Mouse (Mus musculus): ENCODE data around the gene Frmd4a.

The Frmd4a gene

DNA sequence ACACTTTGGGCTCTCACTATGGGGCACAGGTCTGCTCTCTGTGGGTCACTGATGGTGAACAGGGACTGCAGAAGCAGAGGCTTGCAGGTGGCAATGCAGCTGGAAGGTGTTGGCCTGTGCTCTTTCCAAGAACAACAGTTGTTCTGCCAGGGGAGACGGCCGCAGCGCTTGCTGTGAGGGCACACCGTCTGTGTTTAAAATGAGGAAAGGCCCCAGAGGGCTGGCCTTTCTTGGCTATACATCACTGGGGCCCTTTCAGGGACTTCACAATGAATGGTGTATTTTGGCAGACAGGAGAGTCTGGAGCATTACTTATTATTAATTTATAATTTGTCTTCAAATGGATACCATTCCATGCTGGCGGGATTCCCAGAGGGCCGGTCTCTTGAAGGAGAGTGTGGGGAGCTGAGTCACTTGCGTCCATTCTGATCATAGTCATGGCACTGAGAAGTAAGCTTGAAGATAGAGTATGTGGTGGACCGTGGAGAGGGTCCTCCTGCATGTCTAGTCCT lies 268.9 kb downstream of the Frmd4a start:
- no peak for DNase-seq (ENCODE audit: low spot score)

DNA sequence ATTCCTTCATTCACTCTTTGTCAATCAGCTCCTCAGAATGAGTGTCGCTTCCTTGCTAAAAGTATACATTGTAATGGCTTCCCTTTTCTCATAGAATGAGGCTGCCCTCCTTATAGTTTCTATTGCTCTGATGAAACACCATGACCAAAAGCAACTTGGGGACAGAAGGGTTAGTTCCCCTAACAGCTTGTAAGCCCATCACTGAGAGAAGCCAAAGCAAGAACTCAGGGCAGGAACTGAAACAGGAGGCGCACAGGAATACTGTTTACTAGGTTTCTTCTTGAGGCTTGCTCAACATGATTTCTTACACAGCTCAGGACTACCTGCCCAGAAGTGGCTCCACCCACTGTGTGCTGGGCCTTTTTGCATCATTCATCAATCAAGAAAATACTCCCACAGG lies 273.0 kb downstream of the Frmd4a start:
- DNase-seq (ENCODE audit: low spot score), result no peak

DNA sequence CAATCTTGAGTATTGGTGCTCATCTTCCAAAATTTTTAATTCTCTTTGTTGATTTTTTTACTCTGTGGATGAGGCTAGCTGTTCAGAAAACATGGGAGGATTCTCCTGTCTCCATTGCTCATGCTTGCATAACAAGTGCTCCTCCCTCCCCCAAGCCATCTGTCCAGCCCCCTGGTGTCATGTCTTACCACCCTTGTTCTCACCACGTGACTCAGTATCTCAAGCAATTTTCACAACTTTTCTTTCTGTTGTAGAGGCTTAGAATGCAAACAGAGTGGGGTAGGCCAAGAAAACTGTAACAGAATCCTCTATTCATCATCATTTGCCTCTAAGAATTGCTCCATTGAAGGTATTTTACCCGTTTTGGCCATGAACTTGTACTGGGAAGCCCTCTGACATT lies 273.6 kb downstream of the Frmd4a start:
- DNase-seq (ENCODE audit: low spot score), result no peak

DNA sequence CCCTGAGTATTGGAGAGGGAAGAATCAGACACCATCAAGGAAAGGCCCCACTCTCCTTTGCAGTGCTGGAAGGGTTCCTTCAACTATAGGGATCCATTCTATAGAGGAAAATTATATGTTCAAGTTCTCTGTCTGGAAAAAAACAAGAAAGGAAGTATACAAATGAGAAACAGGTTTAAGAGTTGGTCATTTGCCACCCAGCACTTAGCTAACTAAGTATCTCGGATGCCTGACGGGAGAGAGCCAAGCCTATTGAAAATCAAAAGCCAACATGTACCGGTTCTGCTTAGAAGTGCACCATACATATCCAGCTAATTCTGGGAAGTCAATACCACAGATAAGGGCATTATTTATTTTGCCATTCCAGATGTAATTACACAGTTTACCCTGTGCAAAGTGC lies 274.2 kb downstream of the Frmd4a start:
- DNase-seq (ENCODE audit: low spot score), result no peak

DNA sequence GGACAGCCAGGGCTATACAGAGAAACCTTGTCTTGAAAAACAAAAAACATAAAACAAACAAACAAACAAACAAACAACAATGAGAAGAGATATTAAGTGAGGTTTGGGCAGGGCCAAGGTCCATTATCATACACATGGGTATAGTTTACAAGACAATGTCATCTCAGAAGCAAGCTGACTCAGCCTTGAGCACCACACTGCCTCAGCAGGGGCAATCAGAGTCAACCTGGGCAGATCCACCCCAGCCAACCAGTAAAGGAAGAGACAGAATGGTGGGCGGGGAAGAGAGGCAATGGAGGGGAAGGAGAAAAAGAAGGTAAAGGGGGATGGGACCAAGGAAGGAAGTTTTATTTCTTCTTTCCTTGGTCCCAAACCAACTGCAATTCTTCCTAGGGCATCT lies 276.2 kb downstream of the Frmd4a start:
- DNase-seq (ENCODE audit: low spot score), result no peak

DNA sequence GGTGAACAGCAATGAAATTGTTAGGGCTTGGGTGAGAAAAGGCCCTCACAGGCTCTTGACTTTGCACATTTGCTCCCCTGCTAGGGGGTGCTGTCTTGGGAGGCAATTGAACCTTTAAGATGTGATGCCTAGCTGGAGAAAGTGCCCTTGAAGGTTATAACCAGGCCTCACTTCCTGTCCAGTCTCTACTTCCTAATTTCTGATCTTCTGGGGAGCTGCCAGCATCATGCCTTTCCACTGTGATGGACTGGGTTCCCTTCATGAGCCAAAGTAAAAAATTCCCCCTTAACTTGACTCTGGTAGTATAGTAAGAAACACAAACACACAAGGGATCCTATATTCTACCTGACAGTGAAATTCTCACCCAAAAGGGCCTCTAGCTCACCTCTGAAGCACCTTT lies 278.1 kb downstream of the Frmd4a start:
- DNase-seq (ENCODE audit: low spot score), result no peak

DNA sequence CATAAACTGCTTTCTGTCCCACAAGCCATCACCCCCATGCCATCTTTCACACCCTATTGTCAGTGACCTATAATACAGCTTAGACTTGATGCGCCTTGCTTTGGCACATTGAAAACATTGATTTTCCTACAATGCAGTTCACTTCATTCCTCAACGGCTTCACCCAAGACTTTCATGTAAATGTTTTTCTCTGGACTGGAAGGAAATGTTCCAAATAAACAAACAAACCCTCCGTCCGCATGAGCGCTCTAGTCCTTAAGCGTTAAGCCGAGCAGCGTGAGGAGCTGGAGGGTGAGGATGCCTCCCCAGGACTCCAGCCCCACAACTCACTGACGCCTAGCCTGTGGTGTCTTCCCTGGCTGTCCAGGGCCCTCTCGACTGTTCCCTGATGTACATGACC lies 279.4 kb downstream of the Frmd4a start:
- no peak for DNase-seq (ENCODE audit: low spot score)

DNA sequence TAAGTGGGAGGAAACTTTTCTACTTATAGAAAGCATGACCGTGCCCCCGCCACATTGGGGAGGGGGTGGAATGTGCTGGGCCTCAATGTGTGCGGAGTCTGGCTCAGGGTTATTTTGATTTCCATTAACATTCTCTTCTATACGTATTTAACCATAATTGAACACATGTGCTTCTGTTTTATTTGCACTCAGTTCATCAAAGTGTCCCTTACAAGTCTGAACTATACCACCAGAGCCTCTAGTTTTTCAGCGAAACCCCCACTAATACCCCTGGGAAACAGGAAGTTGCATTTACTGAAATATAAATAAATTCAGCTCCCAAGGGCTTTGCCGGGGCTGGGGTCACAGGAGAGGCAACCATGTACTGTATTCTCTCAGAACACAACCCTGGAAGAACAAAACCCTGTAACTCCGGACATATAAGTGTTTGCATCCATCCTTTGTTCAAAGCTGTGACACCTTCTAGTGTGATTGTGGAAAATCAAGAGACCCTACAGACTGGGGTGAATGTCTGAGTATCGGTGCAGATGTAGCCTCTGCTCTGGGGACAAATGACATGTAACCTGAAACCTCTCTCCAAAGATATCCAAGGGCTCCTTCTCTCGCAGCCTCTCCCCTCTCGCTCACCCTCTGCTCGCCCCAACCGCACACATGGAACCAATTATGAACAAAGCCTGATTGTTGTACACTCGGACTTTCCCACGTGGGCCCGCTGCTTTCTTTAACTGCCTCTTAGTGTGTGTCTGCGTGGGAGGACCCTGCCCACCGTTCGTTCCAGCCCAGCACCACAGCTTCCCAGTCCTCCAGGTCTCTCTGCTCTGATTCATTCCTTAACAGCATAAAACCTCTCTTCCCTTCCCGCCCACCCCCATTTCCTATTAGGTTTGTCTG lies 281.1 kb downstream of the Frmd4a start:
- peak; percentile 4 for DNase-seq (ENCODE audit: low spot score)

DNA sequence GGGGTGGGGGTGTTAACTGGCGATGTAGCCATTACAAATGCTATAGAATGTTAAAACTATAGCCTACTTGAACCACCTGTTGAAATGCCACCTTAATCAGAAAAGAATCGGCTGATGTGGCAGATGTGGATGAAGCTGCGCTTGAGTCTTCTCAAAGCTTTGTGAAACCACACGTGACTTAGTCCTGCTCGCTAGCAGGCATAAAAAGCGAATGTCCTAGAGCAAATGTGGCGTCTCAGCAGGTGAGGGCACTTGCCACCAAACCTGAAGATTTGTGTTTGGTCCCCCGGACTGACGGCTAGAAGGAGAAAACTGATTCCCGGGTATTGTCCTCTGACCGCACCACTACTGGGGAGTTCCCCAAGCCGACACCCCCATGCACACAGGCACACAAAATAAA lies 282.1 kb downstream of the Frmd4a start:
- no peak for DNase-seq (ENCODE audit: low spot score)

DNA sequence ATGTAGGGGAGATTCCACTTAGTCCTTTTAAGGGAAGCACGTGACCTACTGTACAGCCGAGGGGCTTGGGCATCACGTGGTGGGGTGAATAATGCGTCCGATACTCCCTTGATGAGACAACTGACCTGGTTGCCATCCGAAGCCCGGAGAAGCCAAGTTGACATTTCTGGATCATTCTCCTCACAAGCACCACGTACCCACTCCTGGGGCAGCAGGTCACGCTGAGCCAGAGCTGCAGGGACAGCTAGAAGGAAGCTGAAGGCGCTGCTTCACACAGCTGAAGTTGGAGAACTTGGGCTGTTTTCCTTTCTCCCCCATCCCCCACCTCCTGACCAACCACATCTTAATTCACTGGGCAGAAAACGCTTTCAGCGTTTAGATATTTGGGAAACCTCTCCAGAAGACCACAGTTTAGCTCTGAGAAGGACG lies 282.9 kb downstream of the Frmd4a start:
- no peak for DNase-seq (ENCODE audit: low spot score)

DNA sequence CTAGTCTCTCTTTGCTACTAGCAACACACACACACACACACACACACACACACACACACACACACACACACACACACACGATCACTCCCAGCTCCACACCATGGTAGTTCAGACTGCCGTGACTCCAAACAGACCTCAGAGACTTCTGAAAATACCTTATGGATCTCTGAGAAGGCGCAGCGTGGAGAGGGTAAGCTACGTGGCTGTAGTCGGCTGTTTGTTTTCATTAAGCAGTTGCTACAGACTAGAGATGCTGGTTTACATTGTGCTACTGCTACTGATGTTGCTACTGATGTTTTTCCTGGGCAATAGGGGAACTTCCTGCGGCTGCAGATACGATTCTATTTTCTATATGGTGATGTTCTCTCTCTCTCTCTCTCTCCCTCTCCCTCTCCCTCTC lies 283.3 kb downstream of the Frmd4a start:
- DNase-seq (ENCODE audit: low spot score), result no peak

DNA sequence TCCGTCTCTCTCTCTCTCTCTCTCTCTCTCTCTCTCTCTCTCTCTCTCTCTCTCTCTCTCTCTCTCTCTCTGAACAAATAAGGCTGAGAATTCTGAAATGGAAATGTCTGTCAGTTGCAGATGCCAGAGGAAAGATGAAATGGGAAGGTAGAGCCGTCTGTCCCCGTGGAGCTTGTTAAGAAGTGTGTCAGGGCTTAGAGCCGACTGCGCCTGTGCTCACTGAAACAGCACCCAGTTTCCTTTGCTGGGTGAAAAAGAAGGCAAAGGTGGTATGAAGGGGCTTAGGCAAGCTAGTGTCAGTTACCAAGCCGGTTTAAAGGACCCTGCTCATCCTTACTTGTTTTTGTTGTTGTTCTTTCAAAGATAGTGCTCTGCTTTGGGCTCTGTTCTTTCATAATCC lies 283.7 kb downstream of the Frmd4a start:
- no peak for DNase-seq (ENCODE audit: low spot score)

DNA sequence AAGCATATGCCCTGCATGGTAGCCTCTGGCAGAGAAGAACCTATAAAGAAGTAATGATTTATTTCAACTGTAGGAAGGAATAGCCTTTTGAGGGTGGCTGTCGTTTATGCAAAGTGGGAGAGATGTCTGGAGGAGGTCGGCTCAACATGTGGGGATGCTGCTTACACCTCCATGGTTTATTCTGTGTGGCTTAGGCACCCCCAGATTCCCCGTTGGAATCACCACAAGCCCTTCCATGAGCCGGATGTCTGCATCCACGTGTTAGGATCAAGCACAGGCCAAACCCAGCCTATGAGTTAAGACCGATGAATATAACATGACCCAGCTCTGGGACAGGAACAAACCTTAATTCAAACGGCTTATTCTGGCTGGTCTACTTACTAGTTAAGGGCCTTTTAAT lies 284.2 kb downstream of the Frmd4a start:
- DNase-seq (ENCODE audit: low spot score), result no peak

DNA sequence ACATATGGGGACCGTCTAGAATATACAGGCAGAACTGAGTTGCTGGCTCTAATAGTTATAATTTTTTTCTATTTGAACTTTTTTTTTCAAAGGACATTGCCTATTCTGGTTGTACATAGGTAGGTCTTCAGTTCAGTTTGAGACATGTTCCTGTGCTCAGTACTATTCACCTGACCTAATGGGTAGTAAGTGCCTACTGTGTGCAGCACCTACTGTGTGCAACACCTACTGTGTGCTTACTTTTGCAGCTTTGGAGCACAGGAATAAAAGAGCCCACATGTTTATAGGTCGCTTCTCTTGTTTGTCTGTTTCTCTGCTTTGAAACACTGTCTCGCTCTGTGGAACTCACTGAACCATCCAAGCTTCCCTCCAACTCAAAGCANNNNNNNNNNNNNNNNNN lies 284.6 kb downstream of the Frmd4a start:
- DNase-seq (ENCODE audit: low spot score), result no peak

DNA sequence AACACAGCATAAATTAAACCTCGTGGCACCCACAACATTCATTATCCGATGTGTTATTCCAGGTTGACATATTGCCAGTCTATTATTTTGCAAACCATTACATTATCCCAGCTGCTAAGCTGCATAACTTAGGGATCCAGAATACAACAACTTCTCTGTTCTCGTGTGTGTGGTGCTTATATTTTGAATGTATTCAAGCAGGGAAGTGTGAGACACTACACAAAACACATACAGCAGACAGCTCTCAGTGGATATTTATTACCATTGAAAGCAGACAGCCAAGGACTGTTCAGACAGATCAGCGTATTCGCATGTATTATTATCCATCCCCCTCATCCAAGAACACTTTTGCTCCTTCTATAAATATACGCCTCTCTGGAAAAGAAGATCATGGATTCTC lies 289.6 kb downstream of the Frmd4a start:
- no peak for DNase-seq (ENCODE audit: low spot score)

DNA sequence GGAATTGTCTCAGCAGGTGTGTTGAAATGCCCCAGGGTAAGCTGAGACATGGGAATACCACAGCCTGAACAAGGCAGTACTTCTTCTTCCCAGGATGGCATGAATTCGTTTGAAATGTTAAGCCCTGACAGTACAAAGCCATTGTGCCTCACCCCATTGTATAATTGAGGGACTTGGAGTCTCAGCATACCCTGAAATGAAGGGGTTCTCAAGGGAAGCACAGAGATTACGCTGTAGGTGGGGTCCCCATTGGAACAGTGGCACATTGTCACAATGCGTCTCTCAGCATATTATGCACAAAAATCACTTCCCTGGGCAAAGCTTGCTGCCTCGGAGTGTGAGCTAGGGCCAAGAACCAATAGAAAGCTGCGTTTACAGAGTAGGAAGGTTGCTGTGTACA lies 297.0 kb downstream of the Frmd4a start:
- DNase-seq (ENCODE audit: low spot score), result no peak

DNA sequence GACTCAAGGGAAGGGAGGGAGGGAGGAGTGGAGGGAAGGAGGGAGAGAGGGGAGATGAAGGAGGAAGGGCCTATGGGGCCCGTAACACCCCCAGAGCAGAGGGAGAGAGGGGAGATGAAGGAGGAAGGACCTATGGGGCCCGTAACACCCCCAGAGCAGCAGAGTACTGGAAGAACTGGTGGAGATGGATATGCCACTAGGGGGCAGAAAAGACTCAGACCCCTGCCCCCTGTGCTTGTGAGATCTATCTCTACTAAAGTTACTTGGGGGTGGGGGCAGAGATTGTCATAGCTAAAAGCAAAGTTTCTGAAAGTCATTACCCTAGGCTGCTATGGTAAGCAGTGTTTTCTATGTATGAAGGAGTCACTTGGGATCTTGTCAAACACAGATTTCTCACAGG lies 299.1 kb downstream of the Frmd4a start:
- DNase-seq (ENCODE audit: low spot score), result no peak

DNA sequence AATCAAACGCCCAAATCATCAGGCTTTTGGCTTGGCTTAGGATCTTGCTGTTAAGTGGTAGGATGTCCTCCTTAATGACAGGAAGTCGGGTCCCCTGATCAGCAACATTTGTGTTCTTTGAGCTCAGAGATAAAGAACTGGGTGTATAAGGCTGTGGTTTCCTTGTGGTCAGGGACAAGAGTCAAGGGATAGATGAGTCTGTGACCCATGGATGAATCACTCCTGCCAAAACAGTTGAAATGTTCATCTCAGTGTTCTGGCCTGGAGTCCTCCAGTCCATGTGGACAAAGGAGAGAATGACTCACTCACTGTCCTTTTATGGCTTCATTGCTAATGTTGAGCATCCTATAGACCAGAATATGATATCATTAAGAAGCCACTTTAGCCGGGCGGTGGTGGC lies 300.6 kb downstream of the Frmd4a start:
- no peak for DNase-seq (ENCODE audit: low spot score)

DNA sequence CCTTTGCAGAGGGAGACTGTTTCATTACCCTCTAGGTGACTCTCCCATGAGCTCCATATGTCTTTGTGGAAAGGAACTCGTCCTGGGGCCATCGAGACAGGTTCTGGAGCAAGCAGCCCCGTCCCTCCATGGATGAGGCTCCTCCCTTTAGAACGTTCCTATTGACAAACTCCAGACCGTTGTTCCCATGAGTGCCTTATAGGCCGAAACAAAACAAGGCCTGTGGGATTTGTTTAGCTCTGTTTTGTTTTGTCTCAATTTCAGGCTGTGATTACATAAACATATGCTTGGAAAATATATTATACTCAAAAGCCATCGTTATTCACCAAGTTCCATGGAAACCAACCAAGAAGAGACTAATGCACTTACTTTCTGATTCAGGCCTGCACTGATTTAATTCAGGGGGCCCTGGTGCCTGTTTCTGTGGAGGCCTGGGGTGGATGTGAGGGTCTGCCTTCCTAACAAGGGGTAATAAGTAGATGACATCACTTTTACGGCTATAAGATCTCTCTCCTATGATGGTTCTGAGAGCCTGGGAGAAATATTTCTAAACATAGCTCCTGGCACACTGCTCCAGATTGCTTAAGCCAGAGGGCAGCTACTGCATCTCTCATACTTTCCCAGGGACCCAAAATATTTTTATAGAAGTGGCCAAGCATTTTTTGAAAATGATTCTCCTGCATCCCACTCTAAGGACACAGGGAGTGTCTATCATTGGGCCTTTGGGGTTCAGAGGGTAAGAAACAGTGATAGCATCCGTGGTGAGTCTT lies 308.9 kb downstream of the Frmd4a start:
- no peak for DNase-seq (ENCODE audit: low spot score)

DNA sequence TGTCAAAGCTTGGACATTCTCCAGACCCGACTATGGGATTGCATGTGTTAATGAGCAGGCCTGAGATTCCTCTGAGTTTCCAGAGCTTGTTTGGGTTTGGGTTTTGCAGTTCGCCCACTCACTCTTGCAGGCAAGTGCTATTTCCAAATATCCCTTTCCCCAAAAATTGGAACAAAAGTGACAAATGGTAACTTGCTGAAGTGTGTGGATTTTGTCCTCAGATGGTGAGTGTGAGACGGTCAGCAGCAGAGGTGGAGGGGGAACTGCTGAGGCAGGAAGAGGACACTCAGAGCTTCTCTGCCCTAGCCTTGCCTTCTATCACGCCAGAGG lies 309.5 kb downstream of the Frmd4a start:
- DNase-seq (ENCODE audit: low spot score), result no peak

DNA sequence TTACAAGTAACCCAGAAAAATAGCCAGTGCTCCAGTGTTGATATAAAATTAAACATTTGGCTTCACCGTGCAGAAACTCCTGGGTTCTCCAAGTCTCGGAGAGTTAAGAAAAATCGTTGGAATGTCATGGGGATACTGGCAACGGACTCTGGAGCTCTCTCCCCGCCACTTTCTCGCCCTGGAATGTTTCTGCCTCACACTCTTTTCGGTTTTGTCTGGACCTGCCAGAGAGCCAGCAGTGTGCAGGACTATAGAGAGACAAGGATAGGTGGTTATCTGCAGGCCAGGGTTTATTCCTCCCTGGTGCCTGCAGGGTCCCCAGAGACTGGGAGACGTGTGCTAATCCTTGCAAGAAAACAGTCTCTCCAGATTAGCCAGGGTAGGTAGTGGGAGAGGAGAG lies 314.9 kb downstream of the Frmd4a start:
- DNase-seq (ENCODE audit: low spot score), result no peak

DNA sequence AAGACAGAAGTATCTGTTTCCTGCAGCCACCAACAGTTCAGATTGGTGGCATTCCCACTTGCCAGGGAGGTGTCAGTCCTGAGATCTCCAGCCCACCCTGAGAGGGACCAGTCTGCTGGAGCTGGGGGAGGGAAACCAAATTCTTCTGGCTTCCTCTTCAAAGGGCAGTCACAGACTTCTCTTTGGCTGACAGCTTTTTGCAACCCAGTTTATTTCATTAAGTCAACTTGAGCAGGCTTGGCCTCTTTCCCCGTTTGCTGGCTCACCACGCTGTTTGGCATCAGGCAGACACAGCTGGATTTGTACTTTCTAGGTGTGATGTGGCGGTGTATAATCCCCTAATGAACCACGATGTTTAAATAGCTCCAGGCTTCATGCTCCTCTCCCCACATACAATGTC lies 316.7 kb downstream of the Frmd4a start:
- peak; percentile 27 for DNase-seq (ENCODE audit: low spot score)

DNA sequence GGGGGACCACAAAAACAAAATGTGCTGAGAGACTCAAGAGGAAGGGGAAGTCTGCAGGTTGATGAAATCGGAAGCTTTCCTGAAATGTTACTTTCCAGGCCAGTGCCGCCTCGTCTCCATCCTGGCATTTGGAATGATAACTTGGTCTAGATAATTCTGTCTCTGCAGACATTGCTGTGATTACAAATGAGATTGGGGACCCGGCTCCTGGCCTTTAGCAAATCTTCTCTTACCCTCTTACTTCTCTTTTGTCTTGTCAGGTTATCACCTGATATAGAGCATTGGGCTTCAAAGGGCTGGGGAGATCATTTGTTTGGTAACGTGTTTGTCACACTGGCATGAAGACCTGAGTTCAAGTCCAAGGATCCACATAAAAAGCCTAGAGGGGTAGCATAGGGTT lies 317.4 kb downstream of the Frmd4a start:
- DNase-seq (ENCODE audit: low spot score), result no peak
